Mouse (Mus musculus): ENCODE data around the gene Eps15.
"Not testable (repeated sequence)": the region's sequence is repeated elsewhere in the genome, so short reads cannot be mapped to it uniquely, and the experiment has no call there.

The Eps15 gene

DNA sequence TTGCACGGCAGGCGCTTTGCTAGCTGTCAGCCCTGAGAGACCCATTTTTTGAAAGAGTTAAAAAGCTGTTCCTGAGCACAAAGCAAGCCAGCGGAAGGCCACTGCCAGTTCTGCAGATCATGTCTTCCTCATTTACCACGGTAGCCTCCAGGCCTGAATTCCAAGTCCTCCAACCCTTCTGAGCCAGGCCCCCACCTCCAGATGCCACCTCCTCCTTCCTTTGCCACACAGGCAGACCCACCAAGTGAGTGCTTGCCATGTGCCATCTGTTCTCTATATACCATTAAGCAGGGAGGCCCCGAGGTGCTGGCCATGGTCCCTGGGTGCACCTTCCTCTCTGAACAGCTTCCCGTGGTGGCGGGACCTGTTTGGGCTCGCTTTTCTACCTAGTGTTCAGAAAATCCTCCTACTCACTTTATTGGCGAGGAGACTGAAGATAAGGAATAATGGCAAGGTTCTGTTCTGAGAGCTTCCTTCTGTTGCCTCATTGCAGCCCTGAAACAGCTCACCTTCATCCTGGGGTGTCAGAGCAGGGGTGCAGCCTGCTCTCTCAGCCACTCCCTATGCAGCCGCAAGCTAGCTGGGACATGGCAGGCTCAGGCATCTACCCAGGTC is 120.4 kb downstream of the Eps15 start:
- CTCF ChIA-PET = interaction anchor here (0.7 kb wide), 1 partner anchor 13 kb away, joined by 3 read pairs; no protein-coding TSS in a partner anchor

- CTCF ChIA-PET = interaction anchor here (0.7 kb wide), 1 partner anchor 13 kb away, joined by 3 read pairs; no protein-coding TSS in a partner anchor
Measured at GRCm38 (mm10) chr4:109401176-109401689, 121.2 kb downstream of the Eps15 start.

DNA sequence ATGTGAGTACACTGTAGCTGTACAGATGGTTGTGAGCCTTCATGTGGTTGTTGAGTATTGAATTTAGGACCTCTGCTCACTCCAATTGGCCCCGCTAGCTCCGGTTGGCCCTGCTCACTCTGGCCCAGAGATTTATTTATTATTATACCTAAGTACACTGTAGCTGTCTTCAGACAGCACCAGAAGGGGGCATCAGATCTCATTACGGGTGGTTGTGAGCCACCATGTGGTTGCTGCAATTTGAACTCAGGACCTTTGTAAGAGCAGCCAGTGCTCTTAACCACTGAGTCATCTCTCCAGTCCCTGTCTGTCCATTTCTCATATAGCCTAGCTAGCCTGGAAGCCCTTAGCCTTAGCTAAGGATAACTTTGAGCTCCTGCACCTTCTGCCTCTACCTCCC is 124.8 kb downstream of the Eps15 start:
- CTCF ChIA-PET = not testable (repeated sequence)

DNA sequence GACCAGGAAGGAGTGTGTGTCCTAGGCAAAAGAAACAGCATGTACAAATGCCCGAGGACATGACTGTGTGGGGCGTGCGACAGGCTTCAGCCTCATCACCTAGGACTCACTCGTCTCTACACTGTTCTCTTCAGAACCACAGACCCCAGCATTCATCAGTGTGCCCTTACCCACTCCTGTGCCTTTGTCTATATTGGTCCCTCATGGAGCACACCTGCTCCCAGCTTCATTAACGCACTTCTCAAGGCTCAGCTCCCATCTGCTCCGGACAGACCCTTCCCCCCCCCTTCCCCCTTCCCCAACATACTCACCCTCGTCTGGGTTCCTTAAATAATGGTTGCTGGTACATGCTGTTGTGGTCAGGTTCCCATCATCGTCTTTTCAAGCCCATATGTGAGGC is 125.3 kb downstream of the Eps15 start:
- CTCF ChIA-PET = no interaction called here

DNA sequence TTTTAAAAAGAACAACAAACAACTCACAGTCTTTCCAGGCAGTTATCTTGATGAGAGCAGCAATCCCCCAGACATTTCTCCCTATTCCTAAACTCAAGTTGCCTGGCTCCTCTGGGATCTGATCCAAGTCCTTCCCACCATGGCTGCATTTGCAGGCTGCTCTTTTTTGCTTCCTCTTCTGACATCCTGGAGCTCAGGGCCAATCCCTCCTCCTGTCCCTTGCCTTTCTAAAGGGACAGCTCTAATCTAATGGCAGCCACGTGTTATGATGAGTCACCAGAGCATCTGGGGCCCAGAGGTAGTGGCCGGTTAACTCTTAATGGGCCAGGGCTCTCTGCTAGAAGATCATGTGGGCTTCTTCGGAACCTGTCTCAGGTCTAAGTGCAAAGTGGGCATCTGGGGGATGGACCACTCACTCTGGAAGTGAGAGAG is 126.0 kb downstream of the Eps15 start:
- CTCF ChIA-PET = no interaction called here

GRCm38 (mm10) chr4:109406486-109407175 is 126.6 kb downstream of the Eps15 start, which contains the start of gene Ttc39a:
Gene Ttc39a (plus strand): TSS chr4:109406623.
- CTCF ChIA-PET = no interaction called here

DNA sequence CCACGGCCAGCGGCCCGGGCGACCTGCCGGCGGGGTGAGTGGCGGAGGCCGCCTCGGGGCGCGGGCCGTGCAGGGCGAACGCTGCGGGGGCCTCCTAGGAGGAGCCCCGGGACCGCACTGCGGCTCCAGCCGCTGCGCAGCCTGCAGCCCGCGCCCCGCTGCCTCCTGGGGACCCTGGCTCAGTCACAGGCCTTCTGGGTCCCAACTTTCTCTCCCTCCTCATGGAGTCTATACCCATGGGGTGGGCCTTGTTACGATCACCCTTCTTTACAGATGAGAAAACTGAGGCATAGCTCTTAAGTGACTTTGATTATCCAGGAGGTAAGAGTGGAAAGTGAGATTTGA is 127.1 kb downstream of the Eps15 start:
- CTCF ChIA-PET = interaction anchor here (0.6 kb wide), 1 partner anchor 27 kb away, joined by 5 read pairs; no protein-coding TSS in a partner anchor

DNA sequence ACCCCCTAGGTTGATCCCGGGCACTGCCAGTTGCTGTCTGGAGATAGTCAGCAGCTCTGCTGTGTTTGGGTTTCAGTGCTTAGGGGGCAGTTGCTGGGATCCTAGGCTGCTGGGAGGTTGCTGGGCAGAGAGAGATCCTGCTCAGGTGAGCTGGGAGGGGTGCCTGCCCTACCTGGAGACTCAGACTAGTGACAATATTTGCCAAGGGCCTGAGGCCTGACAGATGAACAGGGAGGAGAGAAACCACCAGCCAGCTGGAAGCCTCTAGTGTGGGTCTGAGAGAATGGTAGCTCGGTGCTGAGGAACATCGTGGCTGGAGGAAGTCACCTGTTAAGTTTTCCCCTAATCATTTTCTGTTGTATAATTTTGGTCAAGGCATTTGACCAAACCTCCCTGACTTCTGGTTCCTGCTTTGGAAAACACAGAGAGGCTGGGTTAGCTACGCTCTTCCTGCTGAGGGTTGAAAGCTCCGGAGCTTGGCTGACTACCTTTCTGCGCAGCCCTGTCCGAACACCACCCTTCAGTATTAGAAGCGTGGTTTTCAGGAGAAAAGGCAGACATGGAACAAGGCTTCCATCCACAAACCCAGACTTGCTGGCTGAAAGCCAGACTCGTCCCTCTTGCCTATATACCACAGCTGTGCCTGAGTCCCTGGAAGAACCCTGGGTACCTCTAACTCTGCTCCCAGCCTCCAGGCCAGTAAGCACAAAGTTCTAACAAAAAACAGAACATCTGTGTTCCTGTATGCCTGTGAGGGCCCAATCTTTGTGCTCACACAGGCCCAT is 127.8 kb downstream of the Eps15 start:
- CTCF ChIA-PET = interaction anchor here (0.6 kb wide), 1 partner anchor 27 kb away, joined by 5 read pairs; no protein-coding TSS in a partner anchor

DNA sequence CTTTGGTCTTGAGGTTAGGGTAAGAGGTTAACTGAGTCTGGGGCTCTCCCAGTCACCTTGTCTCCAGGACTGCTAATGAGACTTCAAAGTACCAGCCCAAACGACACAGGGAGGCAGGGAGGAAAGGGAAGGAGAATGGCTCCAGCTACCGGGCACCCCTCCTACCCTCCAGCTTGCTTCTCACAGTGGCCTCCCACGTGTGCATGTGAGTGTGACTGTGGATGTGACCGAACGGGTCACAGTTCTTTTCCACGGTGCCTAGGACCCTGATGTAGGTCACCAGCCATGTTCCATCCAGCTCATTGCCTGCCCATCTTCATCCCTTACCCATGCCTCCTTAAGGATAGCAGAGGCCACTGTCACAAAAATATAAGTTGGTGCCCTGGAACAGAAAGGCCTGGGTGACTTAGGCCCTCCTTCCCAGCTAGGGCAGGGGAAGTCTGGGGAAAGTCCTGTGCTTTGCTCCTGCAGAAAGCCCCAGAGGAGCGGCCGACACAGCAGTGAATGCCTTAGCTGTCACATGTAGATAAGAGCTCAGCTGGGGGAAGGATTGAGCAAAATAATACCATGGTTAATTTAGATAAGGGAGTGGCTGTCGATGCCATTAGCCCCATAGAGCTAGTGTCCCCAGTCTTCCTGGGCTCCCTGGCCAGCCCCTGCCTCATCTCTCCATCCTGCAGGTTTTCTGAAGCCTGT is 130.8 kb downstream of the Eps15 start:
- CTCF ChIA-PET = no interaction called here

- CTCF ChIA-PET = no interaction called here
Measured at GRCm38 (mm10) chr4:109411377-109411967, 131.4 kb downstream of the Eps15 start.

- CTCF ChIA-PET = no interaction called here
Measured at GRCm38 (mm10) chr4:109412233-109412632, 132.2 kb downstream of the Eps15 start.

DNA sequence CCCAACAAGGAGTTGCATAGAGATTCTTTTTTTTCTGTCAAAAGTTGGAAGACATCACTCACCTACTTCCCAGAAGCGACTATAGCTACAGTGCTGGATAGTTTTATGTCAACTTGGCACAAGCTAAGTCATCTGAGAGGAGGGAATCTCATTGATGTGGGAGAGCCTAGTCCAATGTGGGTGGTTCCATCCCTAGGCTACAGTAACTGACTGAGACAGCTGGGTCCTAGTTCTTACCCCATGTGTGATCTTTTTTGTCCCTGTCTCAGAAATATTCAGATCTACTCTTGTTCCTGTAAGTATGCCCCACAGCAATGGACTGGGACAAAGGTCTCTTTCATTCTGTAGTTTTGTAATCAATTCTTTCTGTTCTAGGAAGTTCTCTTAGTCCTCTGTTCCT is 137.9 kb downstream of the Eps15 start:
- CTCF ChIA-PET = no interaction called here

DNA sequence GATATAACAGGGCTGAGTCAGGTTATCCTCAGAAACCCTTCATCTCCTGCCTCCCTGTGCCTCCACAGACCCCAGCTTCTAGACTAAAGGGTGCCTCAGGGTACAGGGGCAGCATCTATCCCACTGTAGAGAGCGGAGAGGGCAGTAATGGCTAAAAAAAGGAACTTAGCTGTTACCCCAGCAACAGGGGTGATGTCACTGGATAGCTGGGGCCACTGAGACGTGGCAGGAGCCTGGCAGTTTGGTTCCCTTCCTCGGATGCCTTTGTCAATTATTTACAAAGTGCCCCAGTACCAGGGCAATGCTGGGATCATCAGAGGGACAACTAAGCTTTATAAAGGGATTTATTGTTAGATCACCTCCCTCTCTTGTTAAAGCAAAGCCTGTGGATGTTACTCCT is 138.9 kb downstream of the Eps15 start:
- CTCF ChIA-PET = no interaction called here

DNA sequence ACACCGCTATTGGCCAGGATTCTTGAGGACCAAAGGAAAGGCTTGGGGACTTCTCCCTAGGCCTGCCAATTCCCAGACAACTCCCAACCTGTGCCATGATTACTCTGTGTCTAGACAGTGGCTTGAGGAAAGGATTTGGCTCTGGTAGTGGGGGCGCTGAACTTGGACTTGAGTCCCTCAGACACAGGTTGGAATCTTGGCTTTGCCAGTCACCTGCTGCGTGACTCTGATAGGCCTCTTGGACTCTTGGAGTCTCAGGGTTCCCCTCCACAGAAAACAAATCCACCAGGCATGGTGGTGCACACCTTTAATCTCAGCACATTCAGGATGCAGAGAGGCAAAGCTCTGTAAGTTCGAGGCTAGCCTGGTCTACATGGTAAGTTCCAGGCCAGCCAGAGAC is 139.5 kb downstream of the Eps15 start:
- CTCF ChIA-PET = no interaction called here

GRCm38 (mm10) chr4:109420138-109420795 is 140.2 kb downstream of the Eps15 start:
- CTCF ChIA-PET = no interaction called here

DNA sequence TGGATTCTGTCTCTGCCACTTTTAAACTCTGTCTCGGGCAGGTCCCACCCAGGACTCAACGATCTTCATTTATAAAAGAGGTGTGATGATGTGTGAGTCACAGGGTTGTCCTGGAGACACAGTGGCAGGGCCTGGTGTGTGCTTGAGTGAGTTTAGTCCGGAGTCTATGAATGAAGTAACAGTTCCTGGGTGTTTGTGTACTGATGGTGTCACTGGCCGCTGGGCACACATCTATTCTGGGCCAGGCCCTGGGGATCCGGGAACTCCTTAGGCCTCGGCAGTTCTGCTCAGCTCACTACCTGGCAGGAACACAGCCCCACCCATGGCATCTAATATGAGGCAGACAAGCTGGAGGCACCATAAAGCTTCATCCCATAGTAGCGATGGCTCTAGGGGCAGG is 141.5 kb downstream of the Eps15 start:
- CTCF ChIA-PET = interaction anchor here (0.6 kb wide), 2 partner anchors 10 to 182 kb away, joined by 4 to 7 read pairs; no protein-coding TSS in a partner anchor

- CTCF ChIA-PET = no interaction called here
Measured at GRCm38 (mm10) chr4:109422436-109422835, 142.4 kb downstream of the Eps15 start.

GRCm38 (mm10) chr4:109423438-109423837 is 143.4 kb downstream of the Eps15 start:
- CTCF ChIA-PET = no interaction called here

- CTCF ChIA-PET = no interaction called here
Measured at GRCm38 (mm10) chr4:109427058-109427457, 147.0 kb downstream of the Eps15 start.

DNA sequence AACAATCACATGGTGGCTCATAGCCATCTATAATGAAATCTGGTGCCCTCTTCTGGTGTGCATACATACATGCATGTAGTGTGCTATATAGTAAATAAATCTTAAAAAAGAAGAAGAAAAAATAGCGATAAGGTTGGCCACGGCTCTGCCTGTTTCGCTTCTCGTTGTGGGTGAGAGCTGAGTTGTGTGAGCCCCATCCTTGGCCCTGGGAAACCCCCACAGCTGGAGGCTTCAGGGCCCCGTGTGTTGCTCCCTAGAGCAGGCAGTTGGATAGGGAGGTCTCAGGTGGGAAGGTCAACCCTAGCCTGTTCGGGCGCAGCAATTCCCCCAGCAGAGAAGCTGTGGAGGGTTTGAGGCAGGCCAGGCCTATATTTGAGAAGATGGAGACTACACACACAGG is 150.2 kb downstream of the Eps15 start:
- CTCF ChIA-PET = no interaction called here

- CTCF ChIA-PET = no interaction called here
Measured at GRCm38 (mm10) chr4:109430854-109431253, 150.8 kb downstream of the Eps15 start.
